In genomic region chr11:98020710-98021109, GRCm38 (mm10) we compare ENCODE assay signal across 8 mouse cellular contexts. TPM values are rescaled to one million over a fixed set of nuclear protein-coding genes. Genes with fewer than 3 reads are reported as not detected.
DNase-seq lines count a peak whose midpoint lies in the region; ATAC-seq lines count a peak whose summit lies in the region.

No protein-coding gene starts in this region.

- no peak for DNase-seq in heart, postnatal 10 days
- peak; percentile 44 for DNase-seq in CD4-positive helper T cell, adult 2 months (ENCODE audit: low read depth, low spot score)
- no peak for DNase-seq in forebrain, embryonic 14.5 days (ENCODE audit: low spot score)
- DNase-seq in frontal cortex, adult 2 months (ENCODE audit: extremely low spot score in 1 of 2, low spot score in 1 of 2), result no peak
- no peak for DNase-seq in urinary bladder, postnatal 14 days (ENCODE audit: low spot score)
- DNase-seq in left cerebral cortex, postnatal 25 days (ENCODE audit: low spot score in 2 of 2), result no peak

- peaks cover 9% of the 10 kb centered on the region; the same call in 1 of the 2 replicates for H3K36me3 ChIP-seq in heart, embryonic 13.5 days
- peaks cover 26% of the 10 kb centered on the region for H3K36me3 ChIP-seq in forebrain, embryonic 14.5 days (ENCODE audit: control insufficient read depth, insufficient read depth, low read length)
- peaks cover 12% of the 10 kb centered on the region for H3K36me3 ChIP-seq in midbrain, embryonic 15.5 days (replicated peaks)

- H3K4me2 ChIP-seq in heart, embryonic 13.5 days, result 0 out of 2 replicates have a peak overlapping the region, but pooled peaks have one; percentile 99
- peak overlapping the region; percentile 57 for H3K4me2 ChIP-seq in forebrain, embryonic 14.5 days (ENCODE audit: low read length)
- peak overlapping the region; percentile 72 for H3K4me2 ChIP-seq in midbrain, embryonic 15.5 days

- H3K27me3 ChIP-seq in heart, embryonic 13.5 days (replicated peaks), result peaks cover 13% of the 10 kb centered on the region
- H3K27me3 ChIP-seq in forebrain, embryonic 14.5 days (replicated peaks; ENCODE audit: control insufficient read depth, insufficient read depth, low read length), result no peaks in the 10 kb centered on the region
- no peaks in the 10 kb centered on the region for H3K27me3 ChIP-seq in midbrain, embryonic 15.5 days (replicated peaks)

- peaks cover 39% of the 10 kb centered on the region for H3K4me1 ChIP-seq in heart, embryonic 13.5 days
- H3K4me1 ChIP-seq in forebrain, embryonic 14.5 days (ENCODE audit: control insufficient read depth, insufficient read depth, low read length), result peaks cover 35% of the 10 kb centered on the region
- H3K4me1 ChIP-seq in midbrain, embryonic 15.5 days, result peaks cover 48% of the 10 kb centered on the region

- no peak overlapping the region for H3K27ac ChIP-seq in heart, embryonic 13.5 days (replicated peaks)
- H3K27ac ChIP-seq in forebrain, embryonic 14.5 days (ENCODE audit: low read depth, low read length), result peak overlapping the region; percentile 86; the same call in 1 of the 2 replicates
- H3K27ac ChIP-seq in midbrain, embryonic 15.5 days, result peak overlapping the region; percentile 57

- no peak overlapping the region for H3K4me3 ChIP-seq in heart, embryonic 13.5 days
- H3K4me3 ChIP-seq in forebrain, embryonic 14.5 days (ENCODE audit: low read depth, low read length), result no peak overlapping the region
- peak overlapping the region; percentile 86 for H3K4me3 ChIP-seq in midbrain, embryonic 15.5 days

- ATAC-seq in heart, embryonic 13.5 days (ENCODE audit: extremely low read depth, insufficient number of reproducible peaks, low FRiP score, low TSS enrichment), result no peak
- no peak for ATAC-seq in forebrain, embryonic 14.5 days
- no peak for ATAC-seq in midbrain, embryonic 15.5 days (replicated peaks)

- no peaks in the 10 kb centered on the region for H3K9me3 ChIP-seq in heart, embryonic 13.5 days
- no peaks in the 10 kb centered on the region for H3K9me3 ChIP-seq in forebrain, embryonic 14.5 days (replicated peaks; ENCODE audit: control insufficient read depth, low read length)
- no peaks in the 10 kb centered on the region for H3K9me3 ChIP-seq in midbrain, embryonic 15.5 days

- WGBS in heart, embryonic 13.5 days, result 75% methylated on average over 1 of the region's 1 CpGs
- 47% methylated on average over 1 of the region's 1 CpGs for WGBS in forebrain, embryonic 14.5 days
- 48% methylated on average over 1 of the region's 1 CpGs for WGBS in midbrain, embryonic 15.5 days

- intact Hi-C loops in heart, postnatal 10 days (cut with DNase I), result no loop called here
- intact Hi-C loops in left cerebral cortex, postnatal 25 days (cut with DNase I), result loop anchor here (5.0 kb wide), 1 partner anchor 182 kb away; the partner anchor contains the start of gene Cdk12

- peak overlapping the region; percentile 92; the same call in 1 of the 2 replicates for H3K9ac ChIP-seq in heart, embryonic 13.5 days
- H3K9ac ChIP-seq in forebrain, embryonic 14.5 days (ENCODE audit: low read length), result peak overlapping the region; percentile 83
- H3K9ac ChIP-seq in midbrain, embryonic 15.5 days, result peak overlapping the region; percentile 95

RNA-seq across cellular contexts. Expression of gene Cacnb1, which starts 2.1 kb away (rescaled TPM):
- 6.0 and 6.7 TPM in 2 replicates for polyA plus RNA-seq in heart, embryonic 13.5 days (2015; fragmentation: Nextera tagmentation; extraction: Ambion mirVana)
- 1 to 10 TPM; 7.4 to 8.0 TPM for total RNA-seq in heart, postnatal 10 days (2021)
- polyA plus RNA-seq in forebrain, embryonic 14.5 days (2014; fragmentation: Nextera tagmentation; extraction: Ambion mirVana), result 22.1 and 29.2 TPM in 2 replicates
- 72.0 and 75.2 TPM in 2 replicates for polyA plus RNA-seq in midbrain, embryonic 15.5 days (2015; fragmentation: Nextera tagmentation; extraction: Ambion mirVana)
- polyA plus RNA-seq in frontal cortex, adult 2 months (2012; rRNA removed), result 99.8 and 103 TPM in 2 replicates
- total RNA-seq in left cerebral cortex, postnatal 25 days (2021), result 100 to 1,000 TPM; 155 to 167 TPM

RNA-seq across cellular contexts. Expression of gene Rpl19, which starts 5.8 kb away (rescaled TPM):
- polyA plus RNA-seq in heart, embryonic 13.5 days (2015; fragmentation: Nextera tagmentation; extraction: Ambion mirVana), result 676 and 751 TPM in 2 replicates
- 100 to 1,000 TPM; 713 to 718 TPM for total RNA-seq in heart, postnatal 10 days (2021)
- polyA plus RNA-seq in forebrain, embryonic 14.5 days (2014; fragmentation: Nextera tagmentation; extraction: Ambion mirVana), result 787 and 932 TPM in 2 replicates
- polyA plus RNA-seq in midbrain, embryonic 15.5 days (2015; fragmentation: Nextera tagmentation; extraction: Ambion mirVana), result 622 and 634 TPM in 2 replicates
- polyA plus RNA-seq in frontal cortex, adult 2 months (2012; rRNA removed), result 918 and 950 TPM in 2 replicates
- total RNA-seq in left cerebral cortex, postnatal 25 days (2021), result 100 to 1,000 TPM; 560 to 589 TPM

RNA-seq across cellular contexts. Expression of gene Arl5c, which starts 24.7 kb away (rescaled TPM):
- polyA plus RNA-seq in heart, embryonic 13.5 days (2015; fragmentation: Nextera tagmentation; extraction: Ambion mirVana), result 4.6 and 5.1 TPM in 2 replicates
- 1 to 10 TPM; 1.6 to 1.7 TPM for total RNA-seq in heart, postnatal 10 days (2021)
- polyA plus RNA-seq in forebrain, embryonic 14.5 days (2014; fragmentation: Nextera tagmentation; extraction: Ambion mirVana), result 2.8 and 4.8 TPM in 2 replicates
- polyA plus RNA-seq in midbrain, embryonic 15.5 days (2015; fragmentation: Nextera tagmentation; extraction: Ambion mirVana), result 9.5 and 10.8 TPM in 2 replicates
- polyA plus RNA-seq in frontal cortex, adult 2 months (2012; rRNA removed), result 3.2 and 3.4 TPM in 2 replicates
- 1 to 10 TPM in 1 of 2 experiments, under 1 TPM in 1; 0.89 to 1.7 TPM for total RNA-seq in left cerebral cortex, postnatal 25 days (2021)

RNA-seq across cellular contexts. Expression of gene Stac2, which starts 32.6 kb away (rescaled TPM):
- 0.83 and 0.84 TPM in 2 replicates for polyA plus RNA-seq in heart, embryonic 13.5 days (2015; fragmentation: Nextera tagmentation; extraction: Ambion mirVana)
- total RNA-seq in heart, postnatal 10 days (2021), result under 1 TPM; 0.31 to 0.42 TPM
- polyA plus RNA-seq in forebrain, embryonic 14.5 days (2014; fragmentation: Nextera tagmentation; extraction: Ambion mirVana), result 1.1 and 2.4 TPM in 2 replicates
- polyA plus RNA-seq in midbrain, embryonic 15.5 days (2015; fragmentation: Nextera tagmentation; extraction: Ambion mirVana), result 2.6 and 3.9 TPM in 2 replicates
- polyA plus RNA-seq in frontal cortex, adult 2 months (2012; rRNA removed), result 47.8 and 64.4 TPM in 2 replicates
- 10 to 100 TPM; 63.4 to 76.9 TPM for total RNA-seq in left cerebral cortex, postnatal 25 days (2021)

RNA-seq across cellular contexts. Expression of gene Plxdc1, which starts 34.5 kb away (rescaled TPM):
- 0.23 and 0.44 TPM in 2 replicates for polyA plus RNA-seq in heart, embryonic 13.5 days (2015; fragmentation: Nextera tagmentation; extraction: Ambion mirVana)
- 1 to 10 TPM; 4.8 to 6.9 TPM for total RNA-seq in heart, postnatal 10 days (2021)
- 0.48 and 0.84 TPM in 2 replicates for polyA plus RNA-seq in forebrain, embryonic 14.5 days (2014; fragmentation: Nextera tagmentation; extraction: Ambion mirVana)
- 1.7 and 1.8 TPM in 2 replicates for polyA plus RNA-seq in midbrain, embryonic 15.5 days (2015; fragmentation: Nextera tagmentation; extraction: Ambion mirVana)
- polyA plus RNA-seq in frontal cortex, adult 2 months (2012; rRNA removed), result 11.1 and 11.4 TPM in 2 replicates
- total RNA-seq in left cerebral cortex, postnatal 25 days (2021), result 10 to 100 TPM; 22.0 to 22.4 TPM
